Mouse (Mus musculus): ENCODE data around the gene Il6st.

The Il6st gene

DNA sequence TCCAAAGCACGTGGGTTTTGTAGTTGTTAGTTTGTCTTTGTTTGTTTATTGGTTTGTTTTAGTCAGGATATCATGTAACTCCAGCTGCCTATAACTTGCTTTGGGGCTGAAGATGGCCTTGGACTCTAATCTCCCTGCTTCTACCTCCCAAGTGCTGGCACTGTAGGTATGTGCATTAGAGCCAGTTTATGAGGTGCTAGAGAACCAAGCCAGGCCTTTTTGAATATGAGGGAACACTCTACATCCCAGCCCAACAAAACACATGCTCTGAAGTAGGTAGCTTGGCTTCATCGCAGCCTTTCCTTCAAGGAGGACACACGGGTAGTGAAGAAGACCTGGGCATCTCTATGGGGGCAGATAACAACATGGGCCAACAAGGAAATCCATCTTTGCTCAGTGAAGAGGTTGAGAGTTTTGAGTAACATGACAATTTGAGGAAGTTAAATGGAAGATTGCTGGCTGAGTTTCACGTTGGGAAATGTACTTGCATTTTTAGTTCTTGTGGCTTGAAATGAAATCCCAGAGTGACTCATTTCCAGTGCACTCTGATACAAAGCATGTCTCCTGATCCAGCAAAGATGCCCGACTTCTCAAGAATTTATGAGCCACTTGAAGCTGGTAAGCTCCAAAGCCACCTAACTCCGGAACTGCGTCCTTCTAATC is 20.9 kb upstream of the Il6st start:
- in situ Hi-C loops (cut with MseI, MboI) = no loop called here

DNA sequence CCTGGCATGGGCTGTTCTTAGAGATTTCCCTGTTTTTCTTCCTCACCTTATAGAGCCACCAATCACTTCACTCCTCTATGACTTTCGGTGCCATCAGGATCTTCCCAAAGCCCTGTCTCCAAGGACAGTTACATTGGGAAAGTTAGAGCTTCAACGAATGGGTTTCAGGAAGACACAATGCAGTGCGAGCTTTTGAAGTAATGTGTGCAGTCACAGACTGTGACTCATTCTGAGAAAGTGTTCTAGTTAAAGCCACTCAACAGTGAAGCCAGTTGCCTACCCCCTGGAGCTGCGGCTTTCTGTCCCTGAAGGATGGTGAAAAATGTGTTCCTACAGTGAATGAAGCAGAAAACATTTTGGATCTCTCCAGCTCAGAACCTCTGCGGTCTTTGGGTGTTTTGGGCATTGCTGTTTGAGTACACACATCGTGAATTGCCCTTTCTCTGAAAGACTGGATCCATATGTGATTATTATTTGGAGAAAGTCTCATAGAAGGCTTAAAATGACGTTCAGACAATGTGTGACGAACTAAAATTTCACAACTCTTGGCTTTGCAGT is 16.7 kb upstream of the Il6st start:
- in situ Hi-C loops (cut with MseI, MboI) = no loop called here

DNA sequence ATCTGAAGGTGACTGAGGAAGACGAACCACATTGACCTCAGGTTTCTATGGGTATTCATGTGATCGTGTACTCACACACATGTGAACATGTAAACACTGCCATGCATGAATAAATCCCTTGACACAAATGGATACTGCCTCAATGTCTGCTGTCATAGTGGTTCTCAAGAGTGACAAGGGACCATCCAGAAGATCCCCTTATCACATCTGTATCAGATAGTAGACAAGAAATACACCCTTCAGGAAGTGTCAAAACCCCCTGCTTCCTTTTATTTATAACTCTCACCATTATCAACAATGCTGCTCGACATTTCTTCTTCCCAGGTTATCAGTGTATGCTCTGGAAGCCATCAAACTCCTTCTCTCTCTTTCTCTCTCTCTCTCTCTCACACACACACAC is 13.7 kb upstream of the Il6st start:
- in situ Hi-C loops (cut with MseI, MboI) = no loop called here

DNA sequence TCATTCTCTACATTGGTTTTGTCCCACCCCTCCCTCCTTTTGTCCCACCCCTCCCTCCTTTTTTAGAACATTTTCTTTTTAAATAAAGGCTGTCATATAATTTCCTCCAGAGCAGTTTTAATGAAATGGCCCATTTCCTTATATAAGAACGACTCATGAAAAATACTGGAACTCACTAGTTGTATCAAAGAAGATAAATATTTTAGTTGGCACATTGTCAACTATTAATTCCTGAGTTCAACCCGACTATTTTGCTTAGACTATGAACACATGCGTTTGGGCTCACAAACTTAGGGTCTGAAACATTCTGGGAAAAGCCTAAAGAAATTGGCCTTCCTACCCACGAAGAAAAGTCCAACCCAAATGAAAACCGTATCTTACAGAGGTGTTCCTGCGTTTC is 6.5 kb upstream of the Il6st start:
- in situ Hi-C loops (cut with MseI, MboI) = no loop called here

DNA sequence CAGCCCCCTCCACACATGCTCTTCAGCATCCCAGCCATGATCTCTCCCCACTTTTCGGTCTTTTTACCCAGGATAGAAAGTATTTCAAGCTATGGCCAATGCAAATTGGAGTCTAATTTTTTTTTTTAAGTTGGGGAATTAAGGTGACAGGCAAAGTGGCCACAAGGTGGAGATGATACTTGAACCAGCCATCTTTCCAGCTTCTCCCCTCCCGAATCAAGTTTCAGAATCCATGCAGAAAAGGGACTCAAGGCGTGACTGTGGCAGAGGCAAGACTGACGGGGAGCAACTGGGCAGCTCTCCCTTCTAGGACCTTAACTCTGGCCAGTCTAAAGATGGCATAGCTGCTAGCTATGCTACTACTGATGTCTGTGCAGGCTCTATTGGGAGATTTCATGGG is 5.9 kb upstream of the Il6st start:
- in situ Hi-C loops (cut with MseI, MboI) = no loop called here

DNA sequence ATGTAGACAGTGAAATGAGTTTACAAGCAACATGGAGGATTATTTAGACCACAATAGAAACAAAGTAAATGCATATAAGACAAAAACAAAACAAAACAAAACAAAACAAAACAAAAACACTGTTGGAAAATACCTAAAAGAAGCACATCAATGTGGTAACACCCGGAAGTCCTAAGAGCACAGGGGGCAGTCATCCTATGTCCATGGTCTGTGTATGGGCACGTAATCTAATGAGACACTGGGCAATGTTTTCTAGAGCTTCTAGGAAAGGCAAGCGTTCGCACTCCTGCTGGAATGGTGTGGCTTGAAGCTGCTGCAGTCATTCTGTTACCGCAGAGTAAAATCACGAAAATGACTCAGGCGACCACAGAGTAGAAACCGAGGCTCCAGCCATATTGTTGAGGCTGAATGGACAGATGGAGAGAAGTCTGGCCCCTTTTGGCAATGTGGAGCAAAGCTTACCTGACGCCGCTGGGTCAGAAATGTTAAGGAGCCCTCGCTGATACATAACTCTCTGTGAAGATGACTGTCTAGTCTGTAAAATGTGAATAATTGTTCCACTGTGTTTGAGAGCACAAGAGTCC is 5.3 kb upstream of the Il6st start:
- in situ Hi-C loops (cut with MseI, MboI) = no loop called here

DNA sequence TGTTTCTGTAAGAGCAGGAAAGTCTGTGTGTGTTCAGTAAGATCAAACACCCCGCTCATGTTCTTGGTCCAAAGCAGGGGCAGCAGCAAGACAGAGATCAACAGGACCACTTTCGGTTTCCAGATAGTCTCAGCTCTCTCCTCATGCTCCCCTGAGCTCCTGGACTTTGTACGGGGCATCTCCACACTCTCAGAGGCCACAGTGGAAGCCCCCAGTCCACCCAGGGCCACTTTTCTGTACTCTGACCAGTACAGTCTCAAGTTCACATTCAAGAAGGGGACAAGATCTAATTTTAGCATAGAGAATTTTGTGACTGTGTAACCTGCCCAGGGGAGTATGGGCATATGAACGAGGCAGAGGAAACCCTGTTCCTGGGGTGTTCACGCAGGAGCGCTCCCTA is 3.9 kb upstream of the Il6st start:
- in situ Hi-C loops (cut with MseI, MboI) = no loop called here

DNA sequence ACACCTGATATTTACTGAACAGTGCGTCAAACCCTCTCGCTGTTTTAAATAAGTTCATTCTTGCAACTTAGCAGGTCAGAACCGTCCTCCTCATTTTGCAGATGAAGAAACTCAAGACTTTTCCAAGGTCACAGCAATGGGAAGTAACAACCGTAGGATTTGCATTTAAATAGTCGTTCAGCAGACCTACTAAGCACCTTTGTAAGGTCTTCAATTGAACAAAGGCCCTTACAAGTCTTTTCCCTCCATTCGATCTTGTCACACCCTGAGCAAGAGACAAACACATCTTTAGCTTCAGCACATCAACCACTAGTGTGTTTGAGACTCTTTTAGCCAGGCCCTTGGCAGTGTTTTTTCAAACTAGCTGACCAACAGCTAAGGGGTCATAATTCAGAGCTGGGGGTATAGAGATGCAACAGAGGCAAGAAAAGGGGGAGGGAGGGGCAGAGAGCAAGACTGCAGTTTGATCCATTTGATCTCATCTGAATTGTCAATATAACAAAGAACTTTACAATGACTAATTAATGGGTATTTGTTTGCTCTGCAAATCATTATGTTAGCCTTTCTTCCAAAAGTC is 1.4 kb upstream of the Il6st start:
- in situ Hi-C loops (cut with MseI, MboI) = no loop called here

DNA sequence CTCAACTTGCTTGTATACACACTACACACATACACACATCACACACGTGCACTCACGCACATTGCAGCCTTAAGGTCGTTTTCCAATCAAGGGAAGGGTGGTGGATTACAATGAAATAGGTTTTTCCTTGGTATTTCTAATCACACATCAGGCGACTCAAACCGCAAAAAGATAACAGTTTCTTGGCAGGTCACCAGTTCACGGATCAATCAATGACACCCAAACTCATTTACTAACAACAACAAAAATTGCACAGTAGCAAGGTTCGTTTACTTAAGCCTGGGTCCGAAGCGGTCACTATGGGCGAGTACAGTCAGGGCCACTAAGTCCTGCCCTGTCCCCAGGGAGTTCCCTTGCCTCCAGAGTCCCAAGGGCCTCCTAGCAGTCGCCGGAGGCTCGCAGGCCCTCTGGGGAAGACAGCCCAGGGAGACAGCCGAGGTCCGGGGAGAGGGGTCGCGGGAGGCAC is 500 bp upstream of the Il6st start:
- in situ Hi-C loops (cut with MseI, MboI) = no loop called here

DNA sequence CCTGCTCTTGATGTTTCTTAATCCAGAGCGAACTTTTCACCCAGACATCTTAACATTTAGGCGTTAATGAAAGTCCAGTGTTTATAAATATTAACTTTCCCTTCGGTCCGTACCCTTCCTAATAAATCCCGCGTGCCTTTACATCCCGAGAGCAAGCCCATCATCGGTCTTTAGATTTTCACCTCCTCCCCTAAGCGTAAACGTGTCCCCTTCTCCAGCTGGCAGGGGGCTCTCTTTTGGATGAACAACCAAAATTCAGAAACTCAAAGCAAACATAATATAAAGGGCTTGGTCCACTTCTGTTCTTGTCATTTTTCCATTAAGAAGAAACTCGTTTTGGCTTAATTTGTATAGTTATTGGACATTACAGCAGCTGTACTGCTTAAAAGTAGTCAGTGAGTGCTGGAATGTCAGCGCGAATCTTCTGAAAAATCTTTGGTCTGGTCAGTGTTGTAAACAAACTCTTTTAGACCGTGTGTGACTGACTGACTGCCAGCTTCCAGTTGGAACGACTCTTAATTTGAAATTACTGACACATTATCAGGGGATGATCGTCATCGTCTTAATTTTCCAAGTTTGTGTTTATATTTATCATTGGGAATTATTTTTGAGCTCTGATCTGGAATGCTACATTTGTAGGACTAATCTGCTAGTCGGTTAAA is 887 bp downstream of the Il6st start:
- in situ Hi-C loops (cut with MseI, MboI) = no loop called here

DNA sequence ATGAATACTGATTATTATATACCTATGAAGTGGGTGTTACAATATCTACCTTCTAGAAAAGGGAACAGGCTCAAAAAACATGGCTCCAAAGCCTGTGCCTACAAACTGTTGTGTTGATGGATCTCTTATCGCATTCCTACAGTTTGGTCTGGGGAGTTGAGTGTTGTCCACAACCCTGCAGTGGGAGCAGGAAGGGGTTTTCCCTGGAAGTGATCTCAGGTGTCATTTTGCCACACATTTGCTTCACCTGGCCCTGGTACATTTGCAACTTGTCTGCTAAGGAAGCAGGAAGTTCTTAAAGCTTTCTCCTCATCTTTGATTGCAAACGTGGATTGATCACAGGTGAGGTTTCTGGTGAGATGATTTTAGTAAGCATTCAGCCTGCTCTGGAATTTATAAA is 1.7 kb downstream of the Il6st start:
- in situ Hi-C loops (cut with MseI, MboI) = no loop called here

DNA sequence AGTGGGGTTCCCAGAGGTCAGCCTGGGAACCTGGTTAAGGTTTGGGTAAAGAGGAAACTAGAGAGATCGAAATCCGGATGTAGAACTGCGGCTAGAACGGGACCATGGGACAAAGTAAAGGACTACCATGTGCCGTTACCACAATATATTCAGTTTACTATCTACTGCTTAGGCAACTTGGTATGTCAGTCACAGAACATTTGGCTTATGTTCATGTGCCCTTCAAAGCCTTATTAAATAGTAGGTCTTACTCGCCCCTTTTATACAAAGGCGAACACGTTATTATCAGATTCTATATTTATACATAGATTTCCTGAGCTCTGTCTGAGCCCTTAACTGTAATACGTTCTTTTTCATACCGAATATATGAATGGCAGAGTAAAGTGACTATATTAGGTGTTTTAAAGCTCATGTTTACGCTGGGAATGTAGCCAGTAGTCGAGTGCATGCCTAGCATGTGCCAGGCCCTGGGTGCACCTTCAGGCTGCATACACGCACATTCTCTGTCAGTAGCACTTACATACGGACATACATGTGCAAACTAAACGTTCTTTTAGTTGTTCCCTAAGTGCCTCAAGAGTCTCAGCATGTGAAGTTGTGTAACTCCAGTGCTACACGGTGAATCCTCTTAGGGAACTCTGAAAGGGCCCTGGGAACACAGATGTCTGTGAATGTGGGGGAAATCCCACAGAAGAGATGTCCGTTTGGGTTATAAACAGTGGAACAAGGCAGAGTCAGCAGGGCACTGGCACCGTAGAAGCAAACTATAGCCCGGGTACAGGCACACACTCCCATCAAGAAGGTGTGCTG is 2.5 kb downstream of the Il6st start:
- in situ Hi-C loops (cut with MseI, MboI) = no loop called here

DNA sequence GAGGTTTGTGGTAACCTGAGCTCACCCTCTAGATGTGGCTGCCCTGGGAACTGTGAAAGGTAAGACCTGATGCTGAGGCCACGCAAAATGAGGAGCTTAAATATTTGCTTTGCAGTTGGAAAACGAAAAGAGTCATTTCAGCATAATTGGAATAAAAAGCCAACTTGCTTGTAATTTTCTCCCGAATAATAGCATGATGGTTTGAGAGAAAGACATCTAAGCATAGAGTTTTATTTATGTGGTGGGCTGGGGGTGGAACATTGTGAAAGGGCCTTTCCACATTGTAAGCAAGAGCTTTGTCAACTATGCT is 3.0 kb downstream of the Il6st start:
- in situ Hi-C loops (cut with MseI, MboI) = no loop called here

DNA sequence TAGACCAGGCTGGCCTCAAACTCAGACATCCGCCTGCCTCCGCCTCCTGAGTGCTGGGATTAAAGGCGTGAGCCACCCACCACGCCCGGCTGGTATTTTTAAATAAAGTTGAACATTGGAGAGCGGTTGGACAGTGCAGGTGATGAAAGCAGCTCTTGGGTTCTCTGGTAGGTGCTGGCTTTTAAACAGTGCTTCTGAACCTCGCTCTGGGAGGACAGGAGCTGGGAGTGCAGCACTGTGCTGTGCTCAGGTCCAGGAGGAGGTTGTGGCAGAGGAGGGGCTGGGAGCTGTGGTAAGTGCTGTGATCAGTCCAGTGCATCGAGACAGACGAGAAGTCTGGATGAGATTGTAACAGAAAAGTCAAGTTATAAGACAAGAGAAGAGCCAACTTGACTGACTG is 3.5 kb downstream of the Il6st start:
- in situ Hi-C loops (cut with MseI, MboI) = no loop called here

DNA sequence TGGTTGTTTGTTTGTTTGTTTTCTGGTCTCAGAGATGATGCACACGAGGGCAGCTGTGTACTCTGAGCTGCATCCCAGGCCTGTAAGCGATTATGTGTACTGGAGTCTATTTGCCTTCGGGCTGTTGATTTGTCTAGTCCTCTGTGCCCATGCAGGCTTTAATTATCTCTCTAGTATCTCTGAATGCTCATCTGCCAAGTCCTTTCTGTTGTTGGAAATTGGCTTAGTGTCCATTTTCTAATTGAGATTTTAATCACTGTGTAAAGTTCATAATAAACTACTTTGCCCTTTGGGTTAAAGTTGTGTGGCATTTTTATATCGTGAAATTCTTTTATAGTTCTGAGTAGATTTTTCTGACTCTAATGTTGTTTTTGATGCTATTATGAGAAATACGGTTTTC is 5.6 kb downstream of the Il6st start:
- in situ Hi-C loops (cut with MseI, MboI) = no loop called here

DNA sequence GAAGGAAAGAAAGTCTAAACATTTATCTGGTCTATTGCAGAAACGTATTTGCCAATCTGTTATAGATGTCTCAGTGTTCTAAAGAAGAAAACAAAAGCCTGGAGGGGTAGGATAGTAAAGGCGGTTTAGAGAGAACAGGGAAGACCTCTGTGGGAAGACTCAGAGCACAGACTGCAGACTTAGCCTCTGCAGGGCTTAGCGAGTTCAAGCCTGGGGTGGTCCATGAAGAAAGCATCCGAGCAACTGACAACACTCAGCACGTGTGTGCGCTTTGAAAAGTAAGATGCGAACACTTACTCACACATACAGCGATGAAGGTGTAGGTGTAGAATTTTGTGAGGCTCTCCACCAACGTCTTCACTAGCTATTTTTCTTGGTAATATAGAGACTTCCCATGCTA is 7.3 kb downstream of the Il6st start:
- in situ Hi-C loops (cut with MseI, MboI) = no loop called here

DNA sequence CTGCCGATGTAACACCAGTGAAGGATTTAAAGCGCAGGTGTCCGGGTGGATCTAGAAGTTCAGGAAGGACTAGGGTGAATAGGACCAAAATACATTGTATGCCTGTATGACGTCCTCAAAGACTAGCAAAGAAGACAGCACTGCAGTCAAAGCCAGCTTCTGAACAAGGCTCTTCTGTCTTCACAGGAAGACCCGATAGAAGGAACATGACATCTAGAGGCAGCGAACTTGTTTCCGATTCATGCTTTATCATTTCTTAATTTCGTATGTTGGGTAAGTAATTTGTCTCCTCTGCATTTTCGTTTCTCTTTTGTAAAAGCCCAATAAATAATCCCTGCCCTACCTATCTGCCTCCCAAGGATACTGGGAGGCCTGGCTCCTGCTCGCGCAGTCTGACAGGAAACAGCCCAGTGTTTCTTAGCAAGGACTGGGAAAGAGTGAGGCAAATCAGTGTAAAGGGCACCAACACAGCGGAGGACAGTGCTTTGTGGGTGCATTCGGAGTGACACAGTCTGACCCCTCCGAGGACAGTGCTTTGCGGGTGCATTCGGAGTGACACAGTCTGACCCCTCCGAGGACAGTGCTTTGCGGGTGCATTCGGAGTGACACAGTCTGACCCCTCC is 8.6 kb downstream of the Il6st start:
- in situ Hi-C loops (cut with MseI, MboI) = no loop called here

DNA sequence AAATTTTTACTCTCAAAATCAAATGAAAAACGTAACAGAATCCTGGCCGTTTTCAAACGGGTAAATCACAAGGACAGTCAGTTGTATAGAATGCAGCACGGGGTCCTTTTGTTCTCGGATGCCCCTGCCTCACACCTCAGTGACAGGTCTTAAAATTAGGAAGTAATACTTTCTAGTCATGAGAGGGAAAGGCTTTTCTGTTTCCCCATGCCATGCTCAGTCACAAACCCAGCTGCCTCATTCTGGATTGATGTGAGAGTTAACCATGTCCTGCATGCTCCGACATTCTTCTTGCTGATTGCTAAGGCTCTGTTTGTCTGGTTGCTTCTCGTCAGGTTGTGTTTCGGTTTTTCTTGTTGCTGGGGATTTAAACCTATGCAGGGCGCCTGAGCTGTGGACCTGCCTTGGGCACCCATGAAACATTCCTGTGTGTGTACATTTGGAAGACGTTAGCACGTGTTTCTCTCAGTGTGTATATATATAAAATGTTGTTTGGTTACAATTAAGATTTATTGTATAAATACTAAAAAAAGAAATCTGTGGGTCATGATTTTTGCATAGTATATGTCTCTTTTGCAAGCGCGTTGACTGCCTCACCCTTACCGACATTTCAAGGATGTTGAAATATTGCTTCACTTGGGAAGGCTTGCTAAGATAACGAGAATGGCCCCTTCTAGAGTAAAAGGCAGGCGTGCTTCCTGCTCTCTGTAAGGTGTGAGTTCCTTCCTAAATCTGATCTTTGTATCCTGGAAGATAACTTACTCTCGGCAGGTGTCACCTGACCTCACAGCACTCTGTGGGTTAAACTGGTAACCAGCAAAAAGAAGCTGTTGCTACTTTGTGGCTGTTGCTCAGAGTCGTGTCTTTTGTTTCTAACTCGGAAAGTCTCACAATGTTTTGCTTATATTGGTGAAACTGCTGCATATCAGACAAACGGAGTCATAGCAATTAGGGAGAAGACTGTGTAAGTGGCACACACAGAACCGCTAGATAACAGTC is 10.2 kb downstream of the Il6st start:
- in situ Hi-C loops (cut with MseI, MboI) = no loop called here

DNA sequence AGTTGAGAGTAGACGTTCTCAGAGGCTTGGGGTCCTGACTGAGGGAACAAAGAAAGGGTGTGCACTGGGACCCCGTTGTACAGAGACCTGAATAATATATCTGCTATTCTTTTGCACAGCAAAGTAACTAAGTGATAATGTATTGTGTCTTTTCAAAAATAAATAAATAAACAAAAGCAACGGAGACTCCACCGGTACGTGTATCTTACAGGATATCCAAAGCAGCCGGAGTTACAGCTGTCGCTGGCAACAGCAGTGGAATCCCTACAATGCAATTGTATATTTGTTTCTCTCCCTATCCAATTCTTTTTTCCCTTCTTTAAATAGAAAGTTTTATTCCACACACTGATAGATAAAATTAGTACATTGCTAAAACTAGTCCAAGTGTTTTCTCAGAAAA is 15.2 kb downstream of the Il6st start:
- in situ Hi-C loops (cut with MseI, MboI) = no loop called here

DNA sequence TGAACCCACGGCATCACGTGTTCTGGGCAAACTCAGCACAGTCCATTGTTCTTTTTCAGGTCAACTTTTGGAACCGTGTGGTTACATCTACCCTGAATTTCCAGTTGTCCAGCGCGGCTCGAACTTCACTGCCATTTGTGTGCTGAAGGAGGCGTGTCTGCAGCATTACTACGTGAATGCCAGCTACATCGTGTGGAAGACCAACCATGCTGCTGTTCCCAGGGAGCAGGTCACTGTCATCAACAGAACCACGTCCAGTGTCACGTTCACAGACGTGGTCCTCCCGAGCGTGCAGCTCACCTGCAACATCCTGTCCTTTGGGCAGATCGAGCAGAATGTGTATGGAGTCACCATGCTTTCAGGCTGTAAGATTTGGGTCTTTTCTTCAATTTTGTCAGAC is 16.1 kb downstream of the Il6st start:
- in situ Hi-C loops (cut with MseI, MboI) = no loop called here

All from mouse trophoblast stem cell (cell line).